Mouse (Mus musculus): ENCODE results near the gene Arl3.

- TF ChIP-seq CTCF (IDR thresholded peaks at IDR 0.05; ENCODE audit: control insufficient read depth, insufficient read depth, insufficient replicate concordance, low read depth, low read length): no peak
- no peak for TF ChIP-seq POLR2A (IDR thresholded peaks at IDR 0.05; ENCODE audit: control insufficient read depth, low read depth, low read length)
Measured at GRCm38 (mm10) chr19:46483701-46484328, 89.2 kb downstream of the Arl3 start.
